In the genomic region with DNA sequence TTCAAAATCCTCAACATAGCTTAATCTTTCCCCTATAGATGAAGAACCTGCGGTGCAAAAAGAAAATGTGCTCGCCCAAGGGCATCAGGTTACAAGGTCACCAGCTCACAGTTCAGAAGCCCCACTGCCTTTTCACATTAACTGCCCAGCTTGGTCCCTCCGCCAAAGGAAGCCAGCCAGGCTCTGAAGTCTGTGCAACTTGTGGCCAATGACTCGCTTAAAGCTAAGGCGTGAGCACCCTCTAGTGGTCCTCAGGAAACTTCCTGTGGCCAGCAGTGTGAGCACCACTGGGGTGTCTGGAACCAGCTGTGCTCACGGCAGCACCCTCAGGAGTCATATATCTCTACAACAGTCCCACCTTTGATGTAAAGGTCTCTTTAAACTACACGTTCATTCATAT, we compare ENCODE assay signal across 8 mouse cellular contexts. TPM values are rescaled to one million over a fixed set of nuclear protein-coding genes. Genes with fewer than 3 reads are reported as not detected.
DNase-seq lines count a peak whose midpoint lies in the region; ATAC-seq and TF ChIP-seq lines count a peak whose summit lies in the region.

No protein-coding gene starts in this region.

- no peak overlapping the region for H3K4me3 ChIP-seq in heart, embryonic 11.5 days (ENCODE audit: low read depth, low read length)
- no peak overlapping the region for H3K4me3 ChIP-seq in kidney, postnatal 0 days (replicated peaks; ENCODE audit: low read depth, low read length)
- H3K4me3 ChIP-seq in neural tube, embryonic 14.5 days (ENCODE audit: low read depth, low read length), result no peak overlapping the region
- no peak overlapping the region for H3K4me3 ChIP-seq in testis, adult 2 months (ENCODE audit: control insufficient read depth, low read depth, low read length)

- no peak overlapping the region for H3K27ac ChIP-seq in heart, embryonic 11.5 days (ENCODE audit: low read depth, low read length)
- no peak overlapping the region for H3K27ac ChIP-seq in kidney, postnatal 0 days
- H3K27ac ChIP-seq in neural tube, embryonic 14.5 days (ENCODE audit: low read depth, low read length), result no peak overlapping the region
- H3K27ac ChIP-seq in testis, adult 2 months (ENCODE audit: control insufficient read depth, insufficient read depth, low read depth, low read length), result no peak overlapping the region

- 5% methylated on average over 7 of the region's 7 CpGs for WGBS in heart, embryonic 11.5 days (ENCODE audit: insufficient replicate concordance)
- WGBS in kidney, postnatal 0 days, result 3% methylated on average over 7 of the region's 7 CpGs
- WGBS in neural tube, embryonic 14.5 days, result 3% methylated on average over 7 of the region's 7 CpGs

- no peaks in the 10 kb centered on the region for H3K9me3 ChIP-seq in heart, embryonic 11.5 days (replicated peaks; ENCODE audit: control insufficient read depth, low read length)
- no peaks in the 10 kb centered on the region for H3K9me3 ChIP-seq in kidney, postnatal 0 days (replicated peaks; ENCODE audit: low read length)
- H3K9me3 ChIP-seq in neural tube, embryonic 14.5 days (ENCODE audit: control insufficient read depth, low read length), result no peaks in the 10 kb centered on the region

- no peak overlapping the region for H3K9ac ChIP-seq in heart, embryonic 11.5 days (ENCODE audit: low read depth, low read length)
- H3K9ac ChIP-seq in kidney, postnatal 0 days (ENCODE audit: low read depth, low read length), result no peak overlapping the region
- no peak overlapping the region for H3K9ac ChIP-seq in neural tube, embryonic 14.5 days (replicated peaks; ENCODE audit: low read depth, low read length)

- TF ChIP-seq POLR2A in testis, adult 2 months (IDR thresholded peaks at IDR 0.05; ENCODE audit: control insufficient read depth, low read depth, low read length), result no peak

- H3K36me3 ChIP-seq in heart, embryonic 11.5 days (ENCODE audit: control insufficient read depth, insufficient read depth, low read length), result no peaks in the 10 kb centered on the region
- H3K36me3 ChIP-seq in kidney, postnatal 0 days (ENCODE audit: insufficient read depth, low read length), result no peaks in the 10 kb centered on the region
- no peaks in the 10 kb centered on the region for H3K36me3 ChIP-seq in neural tube, embryonic 14.5 days (ENCODE audit: control insufficient read depth, insufficient read depth, low read length)
- no peaks in the 10 kb centered on the region for H3K36me3 ChIP-seq in testis, adult 2 months (ENCODE audit: control insufficient read depth, insufficient read depth, low read length)

- ATAC-seq in heart, embryonic 11.5 days (replicated peaks; ENCODE audit: insufficient number of reproducible peaks, low FRiP score, low TSS enrichment), result peak; percentile 39; the same call in 1 of the 2 replicates
- ATAC-seq in kidney, postnatal 0 days (replicated peaks; ENCODE audit: low FRiP score, low read depth), result 0 out of 2 replicates have a peak, but pooled peaks have one; percentile 55
- ATAC-seq in neural tube, embryonic 14.5 days (ENCODE audit: low read depth), result peak; percentile 89; the same call in 1 of the 2 replicates

- no peaks in the 10 kb centered on the region for H3K27me3 ChIP-seq in heart, embryonic 11.5 days (ENCODE audit: control insufficient read depth, insufficient read depth, low read length)
- no peaks in the 10 kb centered on the region for H3K27me3 ChIP-seq in kidney, postnatal 0 days (ENCODE audit: insufficient read depth, low read length)
- no peaks in the 10 kb centered on the region for H3K27me3 ChIP-seq in neural tube, embryonic 14.5 days (ENCODE audit: control insufficient read depth, insufficient read depth, low read length)
- H3K27me3 ChIP-seq in testis, adult 2 months (ENCODE audit: control insufficient read depth, insufficient read depth, low read length), result no peaks in the 10 kb centered on the region

- DNase-seq in B cell, adult 2 months, result peak; percentile 73
- peak; percentile 48 to 58 for DNase-seq in adrenal gland, adult 18-20 months (ENCODE audit: low spot score in 2 of 2)
- DNase-seq in embryo, embryonic 9.5 days (ENCODE audit: extremely low spot score), result peak; percentile 69
- DNase-seq in kidney, postnatal 0 days (ENCODE audit: low spot score), result peak; percentile 91
- DNase-seq in lung, adult 18-20 months, result peak; percentile 56 to 69

- peak; percentile 92 for TF ChIP-seq CTCF in kidney, postnatal 0 days (IDR thresholded peaks at IDR 0.05; ENCODE audit: low read depth)
- TF ChIP-seq CTCF in testis, adult 2 months (IDR thresholded peaks at IDR 0.05; ENCODE audit: control insufficient read depth, insufficient read depth, insufficient replicate concordance, low read depth, low read length), result peak; percentile 74; the same call in 1 of the 2 replicates

- H3K4me2 ChIP-seq in heart, embryonic 11.5 days, result no peak overlapping the region
- no peak overlapping the region for H3K4me2 ChIP-seq in kidney, postnatal 0 days (ENCODE audit: low read length)
- H3K4me2 ChIP-seq in neural tube, embryonic 14.5 days (ENCODE audit: low read depth, low read length), result no peak overlapping the region

- H3K4me1 ChIP-seq in heart, embryonic 11.5 days (ENCODE audit: control insufficient read depth, insufficient read depth, low read length), result no peaks in the 10 kb centered on the region
- no peaks in the 10 kb centered on the region; the same call in 1 of the 2 replicates for H3K4me1 ChIP-seq in kidney, postnatal 0 days (replicated peaks; ENCODE audit: insufficient read depth, low read length)
- no peaks in the 10 kb centered on the region for H3K4me1 ChIP-seq in neural tube, embryonic 14.5 days (ENCODE audit: control insufficient read depth, insufficient read depth, low read length)
- no peaks in the 10 kb centered on the region; the same call in 1 of the 2 replicates for H3K4me1 ChIP-seq in testis, adult 2 months (ENCODE audit: control insufficient read depth, insufficient read depth, low read length)

RNA-seq across cellular contexts. Expression of a gene that starts 18.2 kb away (rescaled TPM):
- under 1 TPM; 0.40 to 0.42 TPM for total RNA-seq in adrenal gland, adult 18-20 months (2021)
- polyA plus RNA-seq in heart, embryonic 11.5 days (2014; fragmentation: Nextera tagmentation; extraction: Ambion mirVana), result not detected in 2 replicates
- 0.08 and 0.09 TPM in 2 replicates for polyA plus RNA-seq in kidney, postnatal 0 days (2015; fragmentation: Nextera tagmentation; extraction: Ambion mirVana)
- polyA plus RNA-seq in neural tube, embryonic 14.5 days (2014; fragmentation: Nextera tagmentation; extraction: Ambion mirVana), result not detected in 2 replicates
- polyA plus RNA-seq in testis, adult 2 months (2012; rRNA removed), result 0.27 and 0.31 TPM in 2 replicates

Comparison
In these comparisons a context has a peak if more than half of its experiments do, and no peak if none do; other contexts are left out.
1. ATAC-seq: peak in every context shown above with its lines; median percentile 89 in neural tube, embryonic 14.5 days; 55 in kidney, postnatal 0 days; 39 in heart, embryonic 11.5 days.